ENCODE assay signal across 19 mouse cellular contexts in genomic region chr7:87369131-87369530, GRCm38 (mm10).
DNase-seq lines count a peak whose midpoint lies in the region; ATAC-seq and TF ChIP-seq lines count a peak whose summit lies in the region.
"Had no signal": no experiment of that assay in that cellular context is flagged by ENCODE, and none has a peak within 500 bp of the region (broad histone marks: within the 10 kb centered on the region; RNA-seq: fewer than 3 reads in every experiment).

No protein-coding gene starts in this region.

- WGBS in lung, embryonic 14.5 days: 50% methylated on average over 1 of the region's 1 CpGs

- peak; percentile 47 for DNase-seq in lung, embryonic 14.5 days
- DNase-seq in lung, postnatal 14 days: no peak
- peak; percentile 18 for DNase-seq in 3134 (ENCODE audit: extremely low read depth, insufficient read length, low spot score)
- DNase-seq in 3T3-L1 (ENCODE audit: low read depth, low spot score): peak; percentile 4
- DNase-seq in lung, postnatal 25 days (ENCODE audit: low spot score): peak; percentile 51
- no peak for DNase-seq in adrenal gland, postnatal 4 days (ENCODE audit: low spot score in 2 of 2)
- DNase-seq in frontal cortex, postnatal 25 days (ENCODE audit: low spot score in 2 of 2): no peak
- DNase-seq: adrenal gland, postnatal 14 days; cerebellum, adult 2 months; cerebellum, postnatal 10 days had no signal

- no peaks in the 10 kb centered on the region for H3K27me3 ChIP-seq in lung, embryonic 14.5 days (ENCODE audit: insufficient read depth, low read length)
- H3K27me3 ChIP-seq: forebrain, embryonic 15.5 days; intestine, embryonic 15.5 days; Patski had no signal

- no peak for ATAC-seq in lung, embryonic 14.5 days (ENCODE audit: insufficient read depth)
- ATAC-seq: activated CD4-positive, CD25-positive, alpha-beta regulatory T cell, adult 4 months; forebrain, embryonic 15.5 days; intestine, embryonic 15.5 days; Patski had no signal

- H3K9ac ChIP-seq in lung, embryonic 14.5 days: no peak overlapping the region
- H3K9ac ChIP-seq: forebrain, embryonic 15.5 days; hindbrain, embryonic 14.5 days; intestine, embryonic 15.5 days had no signal

- no peak overlapping the region for H3K4me3 ChIP-seq in lung, embryonic 14.5 days (ENCODE audit: low read depth, low read length)
- H3K4me3 ChIP-seq: embryonic facial prominence, embryonic 10.5 days; forebrain, embryonic 10.5 days; forebrain, embryonic 15.5 days; hindbrain, embryonic 10.5 days; intestine, embryonic 15.5 days had no signal

- H3K27ac ChIP-seq in lung, embryonic 14.5 days (ENCODE audit: low read depth): no peak overlapping the region
- H3K27ac ChIP-seq: embryonic facial prominence, embryonic 10.5 days; forebrain, embryonic 10.5 days; forebrain, embryonic 15.5 days; hindbrain, embryonic 10.5 days; hindbrain, embryonic 14.5 days; intestine, embryonic 15.5 days had no signal

- no peak overlapping the region for H3K4me2 ChIP-seq in lung, embryonic 14.5 days
- H3K4me2 ChIP-seq: forebrain, embryonic 15.5 days; heart, embryonic 11.5 days; hindbrain, embryonic 14.5 days; intestine, embryonic 15.5 days had no signal

- no peak for TF ChIP-seq CTCF in lung, embryonic 14.5 days (IDR thresholded peaks at IDR 0.05; ENCODE audit: low read depth)

- no peaks in the 10 kb centered on the region for H3K4me1 ChIP-seq in lung, embryonic 14.5 days (ENCODE audit: insufficient read depth)
- H3K4me1 ChIP-seq: embryonic facial prominence, embryonic 10.5 days; forebrain, embryonic 10.5 days; forebrain, embryonic 15.5 days; hindbrain, embryonic 10.5 days; intestine, embryonic 15.5 days had no signal

- no peaks in the 10 kb centered on the region for H3K36me3 ChIP-seq in lung, embryonic 14.5 days (ENCODE audit: insufficient read depth)
- H3K36me3 ChIP-seq: embryonic facial prominence, embryonic 10.5 days; forebrain, embryonic 10.5 days; forebrain, embryonic 15.5 days; hindbrain, embryonic 10.5 days; intestine, embryonic 15.5 days had no signal

- no peaks in the 10 kb centered on the region for H3K9me3 ChIP-seq in lung, embryonic 14.5 days (ENCODE audit: low read depth, low read length)
- H3K9me3 ChIP-seq: embryonic facial prominence, embryonic 10.5 days; forebrain, embryonic 10.5 days; forebrain, embryonic 15.5 days; hindbrain, embryonic 10.5 days; intestine, embryonic 15.5 days had no signal

Comparison
In these comparisons a context has a peak if more than half of its experiments do, and no peak if none do; other contexts are left out.
1. DNase-seq: peak in lung, embryonic 14.5 days (single experiment), 3134 (single experiment), 3T3-L1 (single experiment) and lung, postnatal 25 days (single experiment); none in lung, postnatal 14 days (single experiment), adrenal gland, postnatal 4 days (0 of 2) and frontal cortex, postnatal 25 days (0 of 2).